Mouse (Mus musculus) erythroblast, adult 5-6 weeks (primary cell): ENCODE data around the gene Gipr. TPM values are rescaled to one million over a fixed set of nuclear protein-coding genes. Genes with fewer than 3 reads are reported as not detected.
"Not testable (repeated sequence)": the region's sequence is repeated elsewhere in the genome, so short reads cannot be mapped to it uniquely, and the experiment has no call there.

Experiments
- ATAC-seq: replicated peaks from 2 replicates; pipeline ENCODE4 v1.8.0; 2016; ENCODE audit warnings: moderate number of reproducible peaks, mild to moderate bottlenecking, moderate TSS enrichment, inconsistent platforms; ENCODE audit not compliant: poor library complexity, low FRiP score, severe bottlenecking
- total RNA-seq, 2 experiments: library from RNA; stranded (forward) in 1 of 2; stranded (reverse) in 1 of 2; fragments of 150-400 nt in 1 of 2; fragments of 200-764, 138-1000 nt in 1 of 2; gene quantifications; 2 replicates each; pipeline versions ENCODE4 v1.2.3 to v1.2.4; 2015 to 2017; ENCODE audit warnings: low replicate concordance in 2 of 2

The Gipr gene
- total RNA-seq, 2 experiments from 2014 or later, result not detected

DNA sequence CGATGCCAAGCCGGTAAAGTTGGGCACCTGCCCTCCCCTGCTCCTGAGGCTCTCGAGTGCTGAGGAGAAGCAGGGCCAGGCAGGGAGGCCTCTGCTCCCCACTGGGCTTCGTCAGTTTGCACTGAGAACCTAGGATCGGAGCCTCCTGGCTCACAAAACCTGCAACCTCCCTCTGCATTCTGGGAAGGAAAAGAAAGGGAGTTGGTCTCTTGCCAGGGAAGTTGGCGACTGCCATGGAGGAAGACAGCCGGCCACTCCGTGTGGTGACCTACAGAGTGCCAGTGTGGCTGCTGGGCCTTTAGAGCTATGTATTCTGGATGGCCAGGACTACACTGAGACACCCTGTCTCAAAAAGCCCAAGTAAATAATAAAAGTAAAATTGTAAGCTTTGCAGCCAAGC, 11.1 kb downstream of the Gipr start:
- ATAC-seq, result no peak

GRCm38 (mm10) chr7:19151121-19151520, 14.8 kb downstream of the Gipr start:
- not testable (repeated sequence) for ATAC-seq

GRCm38 (mm10) chr7:19149626-19150025, 16.3 kb downstream of the Gipr start, which contains the start of gene Snrpd2:
Gene Snrpd2, plus strand, starts transcription at chr7:19149722.
- ATAC-seq, result peak; percentile 87

GRCm38 (mm10) chr7:19148875-19149541, 16.9 kb downstream of the Gipr start, which contains the start of gene Qpctl:
Gene Qpctl, minus strand, starts transcription at chr7:19149291.
- ATAC-seq, result peak; percentile 89

DNA sequence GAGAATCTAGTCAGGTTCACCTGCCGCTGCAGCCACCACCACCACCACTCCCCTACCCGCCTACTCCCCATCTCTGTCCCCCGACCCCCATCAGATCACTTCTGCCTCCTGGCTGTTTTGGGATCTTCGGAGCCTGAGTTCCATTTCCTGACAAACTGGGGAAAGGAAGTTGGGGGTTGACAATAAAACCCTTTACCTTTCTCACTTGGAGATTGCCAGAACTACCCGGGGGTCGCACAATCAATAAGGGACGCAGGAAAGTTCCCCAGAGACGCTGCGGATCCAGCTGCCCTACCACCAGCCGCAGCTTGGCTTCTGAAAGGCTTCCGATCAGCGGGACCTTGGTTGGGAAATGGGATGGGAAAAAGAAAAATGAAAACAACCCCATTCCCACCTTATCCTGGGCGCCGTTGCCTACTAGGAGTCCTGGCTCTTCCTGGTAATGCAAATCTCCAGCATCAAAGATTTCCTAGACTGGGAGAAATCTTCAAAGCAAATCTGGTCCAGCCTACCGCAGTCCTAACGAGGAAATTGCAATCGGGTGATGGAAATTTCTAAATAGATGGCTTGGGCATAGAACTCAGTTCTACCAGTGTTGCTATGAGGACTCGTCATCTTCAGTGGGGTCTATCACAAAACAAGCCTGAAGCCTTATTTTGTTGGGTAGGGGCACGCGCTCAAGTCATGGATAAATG, 17.6 kb downstream of the Gipr start:
- no peak for ATAC-seq

GRCm38 (mm10) chr7:19147497-19148045, 18.4 kb downstream of the Gipr start:
- ATAC-seq, result no peak

DNA sequence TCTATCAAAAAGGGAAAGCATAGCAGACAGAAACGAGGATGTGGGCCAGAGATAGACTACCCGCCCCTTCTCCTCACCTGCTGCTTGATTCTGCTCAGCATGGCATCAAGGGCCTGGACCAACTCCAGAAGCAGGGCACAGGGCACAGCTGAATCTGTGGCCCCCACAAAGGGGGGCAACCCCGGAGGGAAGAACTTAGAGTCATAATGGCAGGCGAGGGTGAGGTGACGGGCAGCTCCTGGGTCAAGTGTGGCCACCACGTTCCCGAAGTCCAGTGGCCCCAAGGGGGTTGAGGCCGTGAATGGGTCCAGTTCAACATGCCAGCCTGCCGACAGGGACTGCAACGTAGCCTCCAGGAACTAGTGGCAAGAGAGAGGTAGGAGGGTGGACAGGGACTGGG, 19.1 kb downstream of the Gipr start:
- no peak for ATAC-seq

DNA sequence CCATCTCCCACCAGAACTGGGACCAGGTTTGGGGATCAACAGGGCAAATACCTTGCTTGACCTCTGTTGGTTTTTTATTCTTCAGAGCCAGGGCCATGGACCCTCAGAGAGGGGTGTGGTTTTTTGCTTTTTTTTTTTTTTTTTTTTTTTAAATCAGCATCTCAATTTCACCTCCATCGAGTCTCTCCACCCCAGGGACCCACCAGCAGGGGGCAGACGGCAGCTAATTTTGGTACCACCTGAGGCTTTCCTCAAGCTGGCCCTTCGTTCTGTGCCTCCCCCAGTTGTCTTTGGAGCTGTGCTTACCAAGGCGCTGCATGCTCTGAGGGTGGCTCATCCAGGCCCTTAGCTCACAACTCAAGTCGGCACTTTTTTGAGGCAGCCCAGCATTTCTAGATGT, 28.5 kb downstream of the Gipr start:
- ATAC-seq, result no peak

- ATAC-seq, result no peak
Observed at GRCm38 (mm10) chr7:19136673-19137334, 29.1 kb downstream of the Gipr start.

- ATAC-seq, result no peak
Observed at GRCm38 (mm10) chr7:19136168-19136567, 29.8 kb downstream of the Gipr start.

DNA sequence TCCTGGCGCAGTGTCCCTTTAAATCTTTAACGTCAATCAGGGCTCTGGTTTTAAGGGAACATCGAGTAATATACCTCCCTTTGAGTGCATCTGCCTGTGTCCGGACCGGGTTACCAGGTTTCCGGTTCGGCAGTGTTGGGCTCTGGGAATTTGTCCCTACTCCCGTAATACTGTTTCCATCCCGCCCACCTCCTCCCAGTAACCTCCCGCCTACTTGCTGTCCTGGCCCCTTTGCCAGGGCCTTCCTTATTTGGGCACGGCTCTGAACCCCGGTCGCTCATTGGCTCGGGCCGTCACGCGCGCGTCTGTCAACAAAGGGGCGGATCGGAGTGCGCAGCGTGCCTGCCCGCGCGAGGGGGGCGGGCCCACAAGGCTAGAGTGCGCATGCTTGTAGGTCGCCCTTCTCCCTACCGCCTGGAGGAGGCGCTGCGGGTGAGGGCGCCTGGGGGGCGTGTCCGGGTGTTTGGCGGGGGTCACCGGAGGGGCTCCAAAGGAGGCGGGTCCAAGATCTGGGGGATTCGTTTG, 34.5 kb downstream of the Gipr start:
- peak; percentile 97 for ATAC-seq

- ATAC-seq, result no peak
Observed at GRCm38 (mm10) chr7:19130657-19131056, 35.3 kb downstream of the Gipr start.

DNA sequence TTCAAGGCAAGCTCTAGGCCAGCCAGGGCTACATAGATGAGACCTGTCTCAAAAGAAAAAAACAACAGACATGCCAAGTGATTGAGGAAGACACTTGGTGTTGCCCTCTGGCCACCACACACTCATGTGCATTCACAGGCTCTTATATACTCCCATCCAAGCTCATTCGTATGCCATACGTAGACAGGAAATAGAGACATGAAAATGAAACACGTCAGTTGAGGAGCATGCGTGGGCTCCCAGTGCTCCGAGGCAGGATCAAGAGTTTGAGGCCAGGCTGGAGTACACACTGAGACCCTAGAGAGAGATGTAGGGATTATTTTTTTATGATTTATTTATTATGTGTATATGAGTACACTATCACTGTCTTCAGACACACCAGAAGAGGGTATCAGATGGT, 36.5 kb downstream of the Gipr start:
- ATAC-seq, result no peak

- no peak for ATAC-seq
Observed at GRCm38 (mm10) chr7:19127744-19128143, 38.2 kb downstream of the Gipr start.

GRCm38 (mm10) chr7:19124713-19125112, 41.2 kb downstream of the Gipr start:
- ATAC-seq, result no peak

DNA sequence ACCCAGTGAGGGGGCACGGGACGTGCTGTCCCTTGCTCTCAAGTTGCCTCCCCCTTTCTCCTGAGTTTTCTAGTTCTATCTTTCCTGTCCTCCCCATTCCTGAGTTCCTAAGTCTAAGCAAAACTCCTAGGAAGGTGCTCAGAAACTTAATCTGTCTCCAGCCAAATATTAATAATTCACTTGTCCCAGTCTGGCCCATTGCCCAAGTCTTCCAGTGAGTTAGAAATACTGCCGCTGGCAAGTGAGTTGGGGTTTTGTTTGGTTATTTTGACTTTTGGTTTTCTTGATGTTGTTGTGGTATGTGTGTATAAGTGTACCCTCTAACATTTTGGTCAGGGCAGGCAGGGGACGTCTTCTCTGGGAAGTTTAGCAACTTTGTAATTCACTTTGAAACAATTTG, 44.2 kb downstream of the Gipr start:
- no peak for ATAC-seq

- peak; percentile 99 for ATAC-seq
Observed at GRCm38 (mm10) chr7:19119631-19120429, 46.1 kb downstream of the Gipr start, which contains the start of gene Fbxo46. Gene Fbxo46, plus strand, starts transcription at chr7:19119859.

DNA sequence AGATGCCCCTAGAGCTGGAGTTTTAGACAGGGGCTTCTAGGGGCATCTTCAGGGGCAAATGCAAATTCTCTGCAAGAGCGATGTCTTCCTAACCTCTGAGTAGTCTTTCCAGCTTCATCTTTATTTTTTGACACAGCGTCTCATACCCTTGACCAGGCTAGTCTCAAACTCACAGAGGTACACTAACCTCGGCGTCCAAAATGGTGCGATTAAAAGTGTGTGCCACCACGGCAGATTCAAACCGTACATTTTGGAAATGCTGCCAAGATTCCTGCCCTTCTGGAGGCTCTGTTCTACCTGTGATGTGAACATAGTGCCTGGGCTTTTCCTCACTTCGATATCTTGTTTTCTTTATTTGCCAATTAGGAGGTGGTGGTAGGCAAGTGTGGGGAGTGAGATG, 46.8 kb downstream of the Gipr start:
- no peak for ATAC-seq

DNA sequence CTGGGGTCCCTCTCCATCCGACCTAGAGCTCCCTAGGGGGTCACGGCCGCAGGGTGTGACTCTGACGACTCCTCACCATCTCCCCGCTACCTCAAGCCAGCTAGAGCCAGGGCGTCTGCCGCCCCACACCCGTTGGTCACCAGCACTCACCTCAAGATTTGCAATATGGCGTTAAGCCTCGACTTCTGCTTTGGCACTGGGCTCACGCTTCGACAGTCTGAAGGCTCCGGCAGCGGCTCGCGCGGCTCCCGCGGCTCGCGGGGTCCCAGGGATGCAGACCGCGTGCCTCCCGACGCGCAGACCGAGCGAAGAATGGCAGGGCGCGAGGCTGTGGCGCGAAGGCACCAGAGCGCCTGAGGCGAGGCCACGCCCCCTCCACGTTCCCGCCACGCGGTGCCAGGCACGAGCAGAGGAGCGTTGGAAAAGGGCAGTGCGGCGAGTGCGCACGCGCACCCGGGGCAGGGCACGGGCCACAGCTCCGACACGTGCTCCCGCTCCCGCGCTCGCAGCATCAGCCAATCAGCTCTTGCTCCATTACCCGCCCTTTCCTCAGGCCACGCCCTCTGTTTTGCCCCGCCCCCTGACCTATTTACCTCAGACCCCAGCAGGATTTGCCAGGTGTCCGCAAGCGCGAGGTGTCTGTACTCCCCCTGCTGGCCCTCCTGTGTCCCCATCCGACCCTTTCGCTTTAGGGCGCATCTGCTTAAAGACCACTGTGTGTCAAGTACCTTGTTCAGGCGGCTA, 47.7 kb downstream of the Gipr start, which contains the start of gene Gm4969:
TSS of gene Gm4969 (minus strand) at position 341 of the 744 bp plus-strand sequence.
- no peak for ATAC-seq
